ENCODE assay signal across 9 mouse cellular contexts in the genomic region with DNA sequence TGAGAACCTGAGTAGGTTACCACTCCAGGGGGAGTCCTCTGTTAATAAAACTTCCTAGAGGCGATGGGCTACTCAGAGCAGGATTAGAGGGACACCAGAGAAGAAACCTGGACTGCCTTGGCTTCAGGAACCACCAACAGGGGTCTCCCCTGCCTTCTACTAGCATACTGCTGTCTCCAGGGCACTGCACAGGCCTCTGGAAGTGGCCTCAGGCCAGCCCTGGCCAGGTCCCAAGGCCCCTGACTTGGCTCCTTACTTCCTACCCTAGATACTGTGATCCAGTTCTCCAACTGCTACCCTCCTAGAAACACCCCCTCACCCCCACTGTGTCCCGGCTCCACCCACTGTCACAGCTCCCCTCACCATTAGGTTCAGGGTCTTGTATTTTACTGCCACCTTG. TPM values are rescaled to one million over a fixed set of nuclear protein-coding genes. Genes with fewer than 3 reads are reported as not detected.
DNase-seq lines count a peak whose midpoint lies in the region; ATAC-seq and TF ChIP-seq lines count a peak whose summit lies in the region.
"Had no signal": no experiment of that assay in that cellular context is flagged by ENCODE, and none has a peak within 500 bp of the region (broad histone marks: within the 10 kb centered on the region; RNA-seq: fewer than 3 reads in every experiment).

No protein-coding gene starts in this region.

- 45% methylated on average over 2 of the region's 2 CpGs for WGBS in cerebellum, adult 2 months
- 81% methylated on average over 2 of the region's 2 CpGs for WGBS in liver, adult 2 months
- WGBS in liver, embryonic 12.5 days (ENCODE audit: insufficient replicate concordance): 73% methylated on average over 2 of the region's 2 CpGs
- WGBS in heart, embryonic 15.5 days: 63% methylated on average over 2 of the region's 2 CpGs

- TF ChIP-seq CTCF in cerebellum, adult 2 months (IDR thresholded peaks at IDR 0.05; ENCODE audit: borderline replicate concordance, insufficient read depth, low read depth, low read length): peak; percentile 23; the same call in 1 of the 2 replicates
- TF ChIP-seq CTCF in liver, adult 2 months (IDR thresholded peaks at IDR 0.05; ENCODE audit: low read depth, low read length): 0 out of 2 replicates have a peak, but pooled peaks have one; percentile 3

- ATAC-seq in liver, embryonic 12.5 days: no peak
- peak; percentile 84 for ATAC-seq in heart, embryonic 15.5 days (replicated peaks; ENCODE audit: insufficient number of reproducible peaks, insufficient read depth, low FRiP score, low read depth)
- no peak for ATAC-seq in CD4-positive, CD25-positive, alpha-beta regulatory T cell, adult 4 months

- H3K27me3 ChIP-seq in cerebellum, adult 2 months (ENCODE audit: control insufficient read depth, insufficient read depth, low read length): no peaks in the 10 kb centered on the region
- no peaks in the 10 kb centered on the region for H3K27me3 ChIP-seq in liver, adult 2 months (ENCODE audit: control insufficient read depth, insufficient read depth, low read length)
- H3K27me3 ChIP-seq in liver, embryonic 12.5 days (replicated peaks): no peaks in the 10 kb centered on the region
- H3K27me3 ChIP-seq in heart, embryonic 15.5 days: no peaks in the 10 kb centered on the region
- H3K27me3 ChIP-seq: midbrain, embryonic 12.5 days had no signal

- H3K9me3 ChIP-seq in liver, embryonic 12.5 days (replicated peaks): no peaks in the 10 kb centered on the region
- H3K9me3 ChIP-seq in heart, embryonic 15.5 days (replicated peaks): no peaks in the 10 kb centered on the region
- H3K9me3 ChIP-seq: midbrain, embryonic 12.5 days had no signal

- peak; percentile 52 to 57 for DNase-seq in cerebellum, adult 2 months
- no peak for DNase-seq in cerebellum, adult 9-10 months
- DNase-seq in liver, adult 2 months (ENCODE audit: extremely low read depth, low read depth, low spot score): no peak
- peak; percentile 59 for DNase-seq in lung, postnatal 14 days
- no peak for DNase-seq in urinary bladder, adult 2 months (ENCODE audit: low spot score)

- H3K79me2 ChIP-seq in liver, adult 2 months (ENCODE audit: control insufficient read depth, insufficient read depth, low read length): no peaks in the 10 kb centered on the region

- no peak overlapping the region for H3K27ac ChIP-seq in cerebellum, adult 2 months (ENCODE audit: insufficient read depth, low read length)
- H3K27ac ChIP-seq in liver, adult 2 months (replicated peaks; ENCODE audit: insufficient read depth, low read depth, low read length): no peak overlapping the region
- no peak overlapping the region for H3K27ac ChIP-seq in liver, embryonic 12.5 days
- H3K27ac ChIP-seq in heart, embryonic 15.5 days: peak overlapping the region; percentile 75
- H3K27ac ChIP-seq: midbrain, embryonic 12.5 days had no signal

- no peaks in the 10 kb centered on the region for H3K36me3 ChIP-seq in liver, adult 2 months (ENCODE audit: control insufficient read depth, insufficient read depth, low read length)
- peaks cover 66% of the 10 kb centered on the region for H3K36me3 ChIP-seq in liver, embryonic 12.5 days
- H3K36me3 ChIP-seq in heart, embryonic 15.5 days: peaks cover 30% of the 10 kb centered on the region

- H3K4me3 ChIP-seq in cerebellum, adult 2 months (replicated peaks; ENCODE audit: insufficient read depth, low read depth, low read length): no peak overlapping the region
- no peak overlapping the region for H3K4me3 ChIP-seq in liver, adult 2 months (ENCODE audit: insufficient read depth, low read depth, low read length)
- no peak overlapping the region for H3K4me3 ChIP-seq in liver, embryonic 12.5 days
- H3K4me3 ChIP-seq in heart, embryonic 15.5 days: no peak overlapping the region
- H3K4me3 ChIP-seq: midbrain, embryonic 12.5 days had no signal

- no peak for TF ChIP-seq POLR2A in cerebellum, adult 2 months (IDR thresholded peaks at IDR 0.05; ENCODE audit: borderline replicate concordance, insufficient read depth, low read length)
- no peak for TF ChIP-seq POLR2A in liver, adult 2 months (IDR thresholded peaks at IDR 0.05; ENCODE audit: extremely low read depth, insufficient read depth, low read length)

- H3K9ac ChIP-seq in liver, adult 2 months (ENCODE audit: low read depth, low read length): no peak overlapping the region
- H3K9ac ChIP-seq in liver, embryonic 12.5 days: no peak overlapping the region
- no peak overlapping the region for H3K9ac ChIP-seq in heart, embryonic 15.5 days
- H3K9ac ChIP-seq: midbrain, embryonic 12.5 days had no signal

- H3K4me2 ChIP-seq in liver, embryonic 12.5 days: no peak overlapping the region
- H3K4me2 ChIP-seq in heart, embryonic 15.5 days: peak overlapping the region; percentile 14; the same call in 1 of the 2 replicates
- H3K4me2 ChIP-seq: midbrain, embryonic 12.5 days had no signal

- peaks cover 40% of the 10 kb centered on the region for H3K4me1 ChIP-seq in cerebellum, adult 2 months (ENCODE audit: control insufficient read depth, insufficient read depth, low read length)
- no peaks in the 10 kb centered on the region for H3K4me1 ChIP-seq in liver, adult 2 months (ENCODE audit: control insufficient read depth, insufficient read depth, low read length)
- H3K4me1 ChIP-seq in liver, embryonic 12.5 days: peaks cover 2% of the 10 kb centered on the region; the same call in 1 of the 2 replicates
- H3K4me1 ChIP-seq in heart, embryonic 15.5 days (replicated peaks): peaks cover 45% of the 10 kb centered on the region

RNA-seq across cellular contexts. Expression of a gene that starts 23.0 kb away (rescaled TPM):
- polyA plus RNA-seq in cerebellum, adult 2 months (2012; rRNA removed): 50.0 and 59.7 TPM in 2 replicates
- total RNA-seq in liver, adult 2 months (2014; rRNA removed): 2.6 and 4.6 TPM in 2 replicates
- 5.7 and 6.5 TPM in 2 replicates for polyA plus RNA-seq in liver, adult 2 months (2012; rRNA removed)
- polyA plus RNA-seq in liver, embryonic 12.5 days (2016; fragmentation: Nextera tagmentation; extraction: Ambion mirVana): 6.7 and 7.2 TPM in 2 replicates
- polyA plus RNA-seq in heart, embryonic 15.5 days (2015; fragmentation: Nextera tagmentation; extraction: Ambion mirVana): 10.0 and 13.4 TPM in 2 replicates
- polyA plus RNA-seq in CD4-positive, CD25-positive, alpha-beta regulatory T cell, adult 4 months (2017; shearing (Covaris generic)): 1 to 10 TPM in 1 of 2 experiments, under 1 TPM in 1; 0.90 to 1.8 TPM
- polyA plus RNA-seq in urinary bladder, adult 2 months (2012; rRNA removed): 34.0 and 36.0 TPM in 2 replicates

Comparison
In these comparisons a context has a peak if more than half of its experiments do, and no peak if none do; other contexts are left out.
1. DNase-seq: peak in cerebellum, adult 2 months (2 of 2) and lung, postnatal 14 days (single experiment); none in cerebellum, adult 9-10 months (single experiment), liver, adult 2 months (single experiment) and urinary bladder, adult 2 months (single experiment).